Mouse (Mus musculus) neural tube, embryonic 15.5 days (tissue): ENCODE measurements around the gene Myo1h. TPM values are rescaled to one million over a fixed set of nuclear protein-coding genes. Genes with fewer than 3 reads are reported as not detected.

Experiments used
- ATAC-seq: fragments of 200-750 bp; cut with Nextera tagmentation; 2 replicates; pipeline ENCODE4 v1.8.0; 2017; ENCODE audit warnings: mild to moderate bottlenecking, moderate TSS enrichment, moderate library complexity; ENCODE audit not compliant: low FRiP score
- H3K27ac ChIP-seq: fragments of 300-500 bp; sonication (generic); replicated peaks from 2 replicates; pipeline ENCODE4 v1.5.1; 2015; ENCODE audit warnings: mild to moderate bottlenecking, inconsistent platforms
- H3K27me3 ChIP-seq: fragments of 300-500 bp; sonication (generic); replicated peaks from 2 replicates; pipeline ENCODE4 v1.6.1; 2015; ENCODE audit warnings: inconsistent platforms
- H3K36me3 ChIP-seq: fragments of 300-500 bp; sonication (generic); 2 replicates; pipeline ENCODE4 v1.6.1; 2015; ENCODE audit warnings: inconsistent platforms
- H3K4me1 ChIP-seq: fragments of 300-500 bp; sonication (generic); 2 replicates; pipeline ENCODE4 v1.6.1; 2015; ENCODE audit warnings: inconsistent platforms
- H3K4me2 ChIP-seq: fragments of 300-500 bp; sonication (generic); 2 replicates; pipeline ENCODE4 v1.6.1; 2015; ENCODE audit warnings: inconsistent platforms, mild to moderate bottlenecking, moderate library complexity
- H3K4me3 ChIP-seq: fragments of 300-500 bp; sonication (generic); replicated peaks from 2 replicates; pipeline ENCODE4 v1.5.1; 2015; ENCODE audit warnings: mild to moderate bottlenecking, inconsistent platforms
- H3K9ac ChIP-seq: fragments of 300-500 bp; sonication (generic); replicated peaks from 2 replicates; pipeline ENCODE4 v1.6.1; 2015; ENCODE audit warnings: mild to moderate bottlenecking, inconsistent platforms
- H3K9me3 ChIP-seq: fragments of 300-500 bp; sonication (generic); replicated peaks from 2 replicates; pipeline ENCODE4 v1.6.1; 2016; ENCODE audit warnings: inconsistent platforms
- WGBS: fragments of 180-500 bp; shearing (Covaris S2); methylation state at CpG from one replicate; pipeline ENCODE4 v1.1.7; 2015; ENCODE audit warnings: mixed read lengths; 5-methylcytosine and 5-hydroxymethylcytosine counted together
- polyA plus RNA-seq: library from polyadenylated mRNA; unstranded; fragments of >200 nt; fragmentation: Nextera tagmentation; extraction: Ambion mirVana; gene quantifications from 2 replicates; pipeline ENCODE4 v1.2.1, GENCODE M21; 2015

The Myo1h gene
- polyA plus RNA-seq, 1 experiment from 2014 or later = 0.56 TPM

- H3K27me3 ChIP-seq = no peaks in the 10 kb centered on the region
- H3K27ac ChIP-seq = no peak overlapping the region
- H3K4me2 ChIP-seq = no peak overlapping the region
- no peaks in the 10 kb centered on the region for H3K36me3 ChIP-seq
- H3K9ac ChIP-seq = no peak overlapping the region
- no peak overlapping the region for H3K4me3 ChIP-seq
- ATAC-seq = no peak
- H3K9me3 ChIP-seq = no peaks in the 10 kb centered on the region
- 90% methylated on average over 7 of the region's 7 CpGs for WGBS
- no peaks in the 10 kb centered on the region for H3K4me1 ChIP-seq
Measured at GRCm38 (mm10) chr5:114343612-114344011, 54.6 kb downstream of the Myo1h start.

GRCm38 (mm10) chr5:114345538-114345937 is 56.6 kb downstream of the Myo1h start:
- WGBS = 59% methylated on average over 3 of the region's 3 CpGs
- H3K27me3 ChIP-seq = no peaks in the 10 kb centered on the region
- H3K4me1 ChIP-seq = no peaks in the 10 kb centered on the region
- no peak overlapping the region for H3K4me3 ChIP-seq
- no peak for ATAC-seq
- H3K9ac ChIP-seq = no peak overlapping the region
- H3K36me3 ChIP-seq = no peaks in the 10 kb centered on the region
- no peak overlapping the region for H3K4me2 ChIP-seq
- no peak overlapping the region for H3K27ac ChIP-seq
- no peaks in the 10 kb centered on the region for H3K9me3 ChIP-seq

- Histone ChIP-seq H3K4me3 (no peak overlapping the region), H3K9ac (no peak overlapping the region), H3K4me2 (no peak overlapping the region), H3K27me3 (no peaks in the 10 kb centered on the region), H3K36me3 (no peaks in the 10 kb centered on the region), H3K27ac (no peak overlapping the region), H3K9me3 (no peaks in the 10 kb centered on the region), H3K4me1 (no peaks in the 10 kb centered on the region)
- ATAC-seq = no peak
- 90% methylated on average over 10 of the region's 10 CpGs for WGBS
Measured at GRCm38 (mm10) chr5:114347005-114347404, 58.0 kb downstream of the Myo1h start.

- peaks cover 3% of the 10 kb centered on the region; the same call in 1 of the 2 replicates for H3K4me1 ChIP-seq
- WGBS = 65% methylated on average over 10 of the region's 10 CpGs
- no peak overlapping the region for H3K4me2 ChIP-seq
- H3K9me3 ChIP-seq = no peaks in the 10 kb centered on the region
- no peaks in the 10 kb centered on the region for H3K27me3 ChIP-seq
- H3K4me3 ChIP-seq = no peak overlapping the region
- no peaks in the 10 kb centered on the region for H3K36me3 ChIP-seq
- ATAC-seq = no peak
- no peak overlapping the region for H3K27ac ChIP-seq
- no peak overlapping the region for H3K9ac ChIP-seq
Measured at GRCm38 (mm10) chr5:114351490-114351889, 62.5 kb downstream of the Myo1h start.

GRCm38 (mm10) chr5:114356250-114356935 is 67.4 kb downstream of the Myo1h start:
- no peak overlapping the region for H3K9ac ChIP-seq
- no peaks in the 10 kb centered on the region for H3K27me3 ChIP-seq
- no peak overlapping the region for H3K4me2 ChIP-seq
- peaks cover 15% of the 10 kb centered on the region; the same call in 1 of the 2 replicates for H3K4me1 ChIP-seq
- no peaks in the 10 kb centered on the region for H3K9me3 ChIP-seq
- H3K27ac ChIP-seq = no peak overlapping the region; the same call in 1 of the 2 replicates
- 27% methylated on average over 7 of the region's 7 CpGs for WGBS
- peaks cover 17% of the 10 kb centered on the region for H3K36me3 ChIP-seq
- ATAC-seq = no peak
- H3K4me3 ChIP-seq = no peak overlapping the region

GRCm38 (mm10) chr5:114356936-114357751 is 68.2 kb downstream of the Myo1h start:
- 56% methylated on average over 23 of the region's 23 CpGs for WGBS
- Histone ChIP-seq H3K4me1 (peaks cover 15% of the 10 kb centered on the region; the same call in 1 of the 2 replicates), H3K9ac (no peak overlapping the region)

GRCm38 (mm10) chr5:114358833-114359232 is 69.9 kb downstream of the Myo1h start:
- WGBS = 64% methylated on average over 10 of the region's 10 CpGs
- H3K4me3 ChIP-seq = no peak overlapping the region
- ATAC-seq = no peak
- H3K4me1 ChIP-seq = peaks cover 15% of the 10 kb centered on the region; the same call in 1 of the 2 replicates
- no peak overlapping the region for H3K9ac ChIP-seq
- no peaks in the 10 kb centered on the region for H3K27me3 ChIP-seq
- no peak overlapping the region for H3K27ac ChIP-seq
- no peaks in the 10 kb centered on the region for H3K9me3 ChIP-seq
- no peak overlapping the region for H3K4me2 ChIP-seq
- H3K36me3 ChIP-seq = peaks cover 33% of the 10 kb centered on the region

More at GRCm38 (mm10) chr5:114356936-114357751, 68.2 kb downstream of the Myo1h start:
- H3K4me3 ChIP-seq = no peak overlapping the region
- peak overlapping the region; percentile 42 for H3K27ac ChIP-seq
- ATAC-seq = no peak
- H3K9me3 ChIP-seq = no peaks in the 10 kb centered on the region
- no peaks in the 10 kb centered on the region for H3K27me3 ChIP-seq
- H3K36me3 ChIP-seq = peaks cover 20% of the 10 kb centered on the region
- no peak overlapping the region for H3K4me2 ChIP-seq

GRCm38 (mm10) chr5:114359586-114359985 is 70.6 kb downstream of the Myo1h start:
- 77% methylated on average over 8 of the region's 8 CpGs for WGBS
- H3K9me3 ChIP-seq = no peaks in the 10 kb centered on the region
- no peaks in the 10 kb centered on the region for H3K27me3 ChIP-seq
- H3K4me3 ChIP-seq = no peak overlapping the region
- peaks cover 39% of the 10 kb centered on the region for H3K36me3 ChIP-seq
- ATAC-seq = no peak
- no peak overlapping the region for H3K27ac ChIP-seq
- peaks cover 15% of the 10 kb centered on the region; the same call in 1 of the 2 replicates for H3K4me1 ChIP-seq
- H3K4me2 ChIP-seq = no peak overlapping the region
- H3K9ac ChIP-seq = no peak overlapping the region

GRCm38 (mm10) chr5:114360968-114361367 is 72.0 kb downstream of the Myo1h start:
- H3K27ac ChIP-seq = no peak overlapping the region
- H3K36me3 ChIP-seq = peaks cover 53% of the 10 kb centered on the region
- H3K4me1 ChIP-seq = peaks cover 15% of the 10 kb centered on the region; the same call in 1 of the 2 replicates
- H3K4me2 ChIP-seq = no peak overlapping the region
- H3K9me3 ChIP-seq = no peaks in the 10 kb centered on the region
- H3K4me3 ChIP-seq = no peak overlapping the region
- no peaks in the 10 kb centered on the region for H3K27me3 ChIP-seq
- no peak for ATAC-seq
- H3K9ac ChIP-seq = no peak overlapping the region
- WGBS = 87% methylated on average over 15 of the region's 15 CpGs

GRCm38 (mm10) chr5:114365043-114365752 is 76.2 kb downstream of the Myo1h start:
- peaks cover 14% of the 10 kb centered on the region for H3K4me1 ChIP-seq
- no peaks in the 10 kb centered on the region for H3K9me3 ChIP-seq
- H3K36me3 ChIP-seq = peaks cover 88% of the 10 kb centered on the region
- WGBS = 89% methylated on average over 23 of the region's 23 CpGs
- no peak for ATAC-seq
- no peaks in the 10 kb centered on the region for H3K27me3 ChIP-seq
- H3K4me2 ChIP-seq = no peak overlapping the region
- H3K4me3 ChIP-seq = no peak overlapping the region
- no peak overlapping the region for H3K27ac ChIP-seq
- H3K9ac ChIP-seq = no peak overlapping the region

GRCm38 (mm10) chr5:114368121-114368520 is 79.2 kb downstream of the Myo1h start:
- H3K4me2 ChIP-seq = no peak overlapping the region
- no peak overlapping the region for H3K27ac ChIP-seq
- H3K36me3 ChIP-seq = peaks cover 94% of the 10 kb centered on the region
- no peak for ATAC-seq
- H3K4me1 ChIP-seq = peaks cover 35% of the 10 kb centered on the region
- H3K27me3 ChIP-seq = no peaks in the 10 kb centered on the region
- H3K9ac ChIP-seq = no peak overlapping the region
- H3K9me3 ChIP-seq = no peaks in the 10 kb centered on the region
- WGBS = 92% methylated on average over 14 of the region's 14 CpGs
- no peak overlapping the region for H3K4me3 ChIP-seq
